Mouse (Mus musculus): ENCODE measurements around the gene Fam129c. TPM values are rescaled to one million over a fixed set of nuclear protein-coding genes. Genes with fewer than 3 reads are reported as not detected.

The Fam129c gene
- polyA plus RNA-seq, 1 experiment = 8.7 TPM

GRCm38 (mm10) chr8:71633164-71633563 lies 35.7 kb downstream of the Fam129c start:
- TF ChIP-seq CTCF (IDR thresholded peaks at IDR 0.05; ENCODE audit: borderline replicate concordance, extremely low read depth, insufficient read depth, insufficient read length) = peak; percentile 20; the same call in 1 of the 2 replicates
- no peak for TF ChIP-seq POLR2A (IDR thresholded peaks at IDR 0.05; ENCODE audit: borderline replicate concordance, extremely low read depth, insufficient read depth, insufficient read length, poor library complexity, severe bottlenecking)
- peak; percentile 23 for DNase-seq (ENCODE audit: low read depth)

- DNase-seq (ENCODE audit: low read depth) = peak; percentile 87
- TF ChIP-seq POLR2A (IDR thresholded peaks at IDR 0.05; ENCODE audit: borderline replicate concordance, extremely low read depth, insufficient read depth, insufficient read length, poor library complexity, severe bottlenecking) (no peak), CTCF (IDR thresholded peaks at IDR 0.05; ENCODE audit: borderline replicate concordance, extremely low read depth, insufficient read depth, insufficient read length) (no peak)
Observed at GRCm38 (mm10) chr8:71633981-71634667, 36.7 kb downstream of the Fam129c start.

GRCm38 (mm10) chr8:71637149-71638095 lies 40.0 kb downstream of the Fam129c start:
- DNase-seq (ENCODE audit: low read depth) = no peak
- TF ChIP-seq POLR2A (IDR thresholded peaks at IDR 0.05; ENCODE audit: borderline replicate concordance, extremely low read depth, insufficient read depth, insufficient read length, poor library complexity, severe bottlenecking) (no peak), CTCF (IDR thresholded peaks at IDR 0.05; ENCODE audit: borderline replicate concordance, extremely low read depth, insufficient read depth, insufficient read length) (no peak)

GRCm38 (mm10) chr8:71638321-71638720 lies 40.9 kb downstream of the Fam129c start:
- no peak for TF ChIP-seq POLR2A (IDR thresholded peaks at IDR 0.05; ENCODE audit: borderline replicate concordance, extremely low read depth, insufficient read depth, insufficient read length, poor library complexity, severe bottlenecking)
- TF ChIP-seq CTCF (IDR thresholded peaks at IDR 0.05; ENCODE audit: borderline replicate concordance, extremely low read depth, insufficient read depth, insufficient read length) = no peak
- DNase-seq (ENCODE audit: low read depth) = no peak

- no peak for DNase-seq (ENCODE audit: low read depth)
- TF ChIP-seq POLR2A (IDR thresholded peaks at IDR 0.05; ENCODE audit: borderline replicate concordance, extremely low read depth, insufficient read depth, insufficient read length, poor library complexity, severe bottlenecking) (no peak), CTCF (IDR thresholded peaks at IDR 0.05; ENCODE audit: borderline replicate concordance, extremely low read depth, insufficient read depth, insufficient read length) (no peak)
Observed at GRCm38 (mm10) chr8:71639318-71639717, 41.9 kb downstream of the Fam129c start.

- no peak for TF ChIP-seq CTCF (IDR thresholded peaks at IDR 0.05; ENCODE audit: borderline replicate concordance, extremely low read depth, insufficient read depth, insufficient read length)
- no peak for TF ChIP-seq POLR2A (IDR thresholded peaks at IDR 0.05; ENCODE audit: borderline replicate concordance, extremely low read depth, insufficient read depth, insufficient read length, poor library complexity, severe bottlenecking)
Observed at GRCm38 (mm10) chr8:71645510-71645909, 48.1 kb downstream of the Fam129c start.

GRCm38 (mm10) chr8:71654600-71654999 lies 57.2 kb downstream of the Fam129c start:
- DNase-seq (ENCODE audit: low read depth) = peak; percentile 56
- TF ChIP-seq POLR2A (IDR thresholded peaks at IDR 0.05; ENCODE audit: borderline replicate concordance, extremely low read depth, insufficient read depth, insufficient read length, poor library complexity, severe bottlenecking) (no peak), CTCF (IDR thresholded peaks at IDR 0.05; ENCODE audit: borderline replicate concordance, extremely low read depth, insufficient read depth, insufficient read length) (no peak)

More at GRCm38 (mm10) chr8:71645510-71645909, 48.1 kb downstream of the Fam129c start:
- no peak for DNase-seq (ENCODE audit: low read depth)

Other genes starting within 250 kb of the Fam129c start
- 155 and 176 TPM in 2 replicates for gene Use1, start 230.8 kb upstream of the Fam129c start, polyA plus RNA-seq (2012; rRNA removed)
- 5.4 and 6.0 TPM in 2 replicates for gene Ocel1, start 226.3 kb upstream of the Fam129c start, polyA plus RNA-seq (2012; rRNA removed)
- gene Nr2f6, start 215.7 kb upstream of the Fam129c start, polyA plus RNA-seq (2012; rRNA removed) = 59.4 and 61.5 TPM in 2 replicates
- 8.7 and 9.4 TPM in 2 replicates for gene Ushbp1, start 201.8 kb upstream of the Fam129c start, polyA plus RNA-seq (2012; rRNA removed)
- gene Babam1, start 200.8 kb upstream of the Fam129c start, polyA plus RNA-seq (2012; rRNA removed) = 115 and 119 TPM in 2 replicates
- gene Ankle1, start 191.6 kb upstream of the Fam129c start, polyA plus RNA-seq (2012; rRNA removed) = 12.1 and 29.4 TPM in 2 replicates
- 163 and 168 TPM in 2 replicates for gene Abhd8, start 134.0 kb upstream of the Fam129c start, polyA plus RNA-seq (2012; rRNA removed)
- 94.8 and 124 TPM in 2 replicates for gene Mrpl34, start 132.7 kb upstream of the Fam129c start, polyA plus RNA-seq (2012; rRNA removed)
- 206 and 229 TPM in 2 replicates for gene Dda1, start 128.4 kb upstream of the Fam129c start, polyA plus RNA-seq (2012; rRNA removed)
- 124 and 153 TPM in 2 replicates for gene Ano8, start 111.7 kb upstream of the Fam129c start, polyA plus RNA-seq (2012; rRNA removed)
- 25.5 and 34.2 TPM in 2 replicates for gene Gtpbp3, start 109.5 kb upstream of the Fam129c start, polyA plus RNA-seq (2012; rRNA removed)
- 10.1 and 13.0 TPM in 2 replicates for gene Plvap, start 85.9 kb upstream of the Fam129c start, polyA plus RNA-seq (2012; rRNA removed)
- 0.11 and 0.56 TPM in 2 replicates for gene Ccdc194, start 71.9 kb upstream of the Fam129c start, polyA plus RNA-seq (2012; rRNA removed)
- 11.4 and 18.1 TPM in 2 replicates for gene Bst2, start 60.2 kb upstream of the Fam129c start, polyA plus RNA-seq (2012; rRNA removed)
- 74.0 and 112 TPM in 2 replicates for gene Mvb12a, start 54.7 kb upstream of the Fam129c start, polyA plus RNA-seq (2012; rRNA removed)
- gene Tmem221, start 38.8 kb upstream of the Fam129c start, polyA plus RNA-seq (2012; rRNA removed) = 0.07 and 0.16 TPM in 2 replicates
- gene Nxnl1, start 31.0 kb upstream of the Fam129c start, polyA plus RNA-seq (2012; rRNA removed) = not detected in 2 replicates
- 130 and 165 TPM in 2 replicates for gene Slc27a1, start 28.8 kb upstream of the Fam129c start, polyA plus RNA-seq (2012; rRNA removed)
- 113 and 128 TPM in 2 replicates for gene Pgls, start 5.5 kb upstream of the Fam129c start, polyA plus RNA-seq (2012; rRNA removed)
- gene Colgalt1, start 13.3 kb downstream of the Fam129c start, polyA plus RNA-seq (2012; rRNA removed) = 128 and 150 TPM in 2 replicates
- 84.9 and 86.4 TPM in 2 replicates for gene Unc13a, start 74.1 kb downstream of the Fam129c start, polyA plus RNA-seq (2012; rRNA removed)
- 3.7 and 5.1 TPM in 2 replicates for gene Jak3, start 78.6 kb downstream of the Fam129c start, polyA plus RNA-seq (2012; rRNA removed)
- 0.60 and 1.1 TPM in 2 replicates for gene Insl3, start 91.6 kb downstream of the Fam129c start, polyA plus RNA-seq (2012; rRNA removed)
- gene B3gnt3, start 104.1 kb downstream of the Fam129c start, polyA plus RNA-seq (2012; rRNA removed) = 0.45 and 0.46 TPM in 2 replicates
- gene Fcho1, start 128.1 kb downstream of the Fam129c start, polyA plus RNA-seq (2012; rRNA removed) = 146 and 203 TPM in 2 replicates

Data from brain, embryonic 14.5 days (tissue).